12 mouse cellular contexts compared by ENCODE assay signal in the genomic region with DNA sequence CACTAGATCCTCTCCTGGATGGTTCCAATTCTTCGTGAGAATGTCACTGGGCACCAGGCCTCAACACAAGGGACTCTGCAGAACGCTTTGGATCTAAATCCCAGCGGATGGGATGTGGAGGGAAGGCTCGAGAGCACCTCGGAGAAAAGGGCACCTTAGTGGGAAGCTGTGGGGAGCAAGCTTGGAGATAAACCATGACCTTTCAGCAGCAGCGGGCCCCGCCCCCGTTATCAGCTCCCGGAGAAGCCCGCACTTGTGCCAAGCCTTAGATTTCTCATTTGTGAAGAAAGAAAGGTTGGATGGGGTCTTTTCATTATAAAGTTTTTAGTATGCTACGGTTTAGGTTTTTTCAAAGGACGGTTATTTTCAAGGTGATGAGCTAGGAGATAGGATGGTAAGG. TPM values are rescaled to one million over a fixed set of nuclear protein-coding genes. Genes with fewer than 3 reads are reported as not detected.
DNase-seq lines count a peak whose midpoint lies in the region; ATAC-seq and TF ChIP-seq lines count a peak whose summit lies in the region.
"Had no signal": no experiment of that assay in that cellular context is flagged by ENCODE, and none has a peak within 500 bp of the region (broad histone marks: within the 10 kb centered on the region; RNA-seq: fewer than 3 reads in every experiment).

No protein-coding gene starts in this region.

- ATAC-seq in heart, embryonic 15.5 days (replicated peaks; ENCODE audit: insufficient number of reproducible peaks, insufficient read depth, low FRiP score, low read depth): no peak
- ATAC-seq: Patski had no signal

- no peak overlapping the region for H3K9ac ChIP-seq in heart, embryonic 15.5 days
- H3K9ac ChIP-seq: embryonic facial prominence, embryonic 12.5 days had no signal

- no peak overlapping the region for H3K4me3 ChIP-seq in heart, embryonic 15.5 days
- H3K4me3 ChIP-seq in embryonic facial prominence, embryonic 10.5 days: no peak overlapping the region
- H3K4me3 ChIP-seq in limb, embryonic 10.5 days: no peak overlapping the region
- no peak overlapping the region for H3K4me3 ChIP-seq in thymus, adult 2 months (ENCODE audit: control insufficient read depth, insufficient read depth, low read length)
- H3K4me3 ChIP-seq: embryonic facial prominence, embryonic 12.5 days had no signal

- peak; percentile 18 to 40 for DNase-seq in adrenal gland, postnatal 36 days
- no peak for DNase-seq in adrenal gland, postnatal 10 days
- no peak for DNase-seq in heart, postnatal 36 days
- no peak for DNase-seq in embryonic facial prominence, embryonic 10.5 days (ENCODE audit: low spot score)
- DNase-seq in limb, embryonic 10.5 days (ENCODE audit: low spot score): peak; percentile 19
- no peak for DNase-seq in kidney, adult 11 months
- DNase-seq in thymus, adult 2 months: no peak
- DNase-seq: cerebellum, adult 18-20 months; lung, adult 2 months had no signal

- no peak for TF ChIP-seq CTCF in thymus, adult 2 months (IDR thresholded peaks at IDR 0.05; ENCODE audit: borderline replicate concordance, control insufficient read depth, extremely low read depth, insufficient read depth, low read length, poor library complexity)

- peaks cover 61% of the 10 kb centered on the region for H3K4me1 ChIP-seq in heart, embryonic 15.5 days (replicated peaks)
- H3K4me1 ChIP-seq in embryonic facial prominence, embryonic 10.5 days: peaks cover 88% of the 10 kb centered on the region
- H3K4me1 ChIP-seq in limb, embryonic 10.5 days: peaks cover 82% of the 10 kb centered on the region
- no peaks in the 10 kb centered on the region for H3K4me1 ChIP-seq in thymus, adult 2 months (replicated peaks; ENCODE audit: control insufficient read depth, insufficient read depth, low read length)

- no peak for TF ChIP-seq POLR2A in thymus, adult 2 months (IDR thresholded peaks at IDR 0.05; ENCODE audit: control insufficient read depth, extremely low read depth, insufficient read depth, low read length, poor library complexity)

- WGBS in heart, embryonic 15.5 days: 35% methylated on average over 12 of the region's 12 CpGs
- WGBS in embryonic facial prominence, embryonic 10.5 days: 53% methylated on average over 12 of the region's 12 CpGs
- 64% methylated on average over 12 of the region's 12 CpGs for WGBS in limb, embryonic 10.5 days
- 91% methylated on average over 12 of the region's 12 CpGs for WGBS in thymus, adult 2 months

- H3K9me3 ChIP-seq in heart, embryonic 15.5 days (replicated peaks): no peaks in the 10 kb centered on the region
- no peaks in the 10 kb centered on the region for H3K9me3 ChIP-seq in embryonic facial prominence, embryonic 10.5 days
- no peaks in the 10 kb centered on the region for H3K9me3 ChIP-seq in limb, embryonic 10.5 days (replicated peaks)
- H3K9me3 ChIP-seq: embryonic facial prominence, embryonic 12.5 days had no signal

- intact Hi-C loops in heart, postnatal 36 days (cut with DNase I): no loop called here

- H3K4me2 ChIP-seq in heart, embryonic 15.5 days: 0 out of 2 replicates have a peak overlapping the region, but pooled peaks have one; percentile 8
- H3K4me2 ChIP-seq: embryonic facial prominence, embryonic 12.5 days had no signal

- no peaks in the 10 kb centered on the region for H3K27me3 ChIP-seq in heart, embryonic 15.5 days
- H3K27me3 ChIP-seq in embryonic facial prominence, embryonic 10.5 days (replicated peaks; ENCODE audit: low read depth, poor library complexity, severe bottlenecking): no peaks in the 10 kb centered on the region
- peaks cover 54% of the 10 kb centered on the region; the same call in 1 of the 2 replicates for H3K27me3 ChIP-seq in limb, embryonic 10.5 days (ENCODE audit: low read depth, poor library complexity, severe bottlenecking)
- no peaks in the 10 kb centered on the region; the same call in 1 of the 2 replicates for H3K27me3 ChIP-seq in thymus, adult 2 months (ENCODE audit: control insufficient read depth, insufficient read depth, low read length)
- H3K27me3 ChIP-seq: embryonic facial prominence, embryonic 12.5 days; Patski had no signal

- no peaks in the 10 kb centered on the region for H3K36me3 ChIP-seq in heart, embryonic 15.5 days
- peaks cover 10% of the 10 kb centered on the region; the same call in 1 of the 2 replicates for H3K36me3 ChIP-seq in embryonic facial prominence, embryonic 10.5 days (replicated peaks)
- peaks cover 10% of the 10 kb centered on the region; the same call in 1 of the 2 replicates for H3K36me3 ChIP-seq in limb, embryonic 10.5 days
- H3K36me3 ChIP-seq in thymus, adult 2 months (ENCODE audit: control insufficient read depth, insufficient read depth, low read length): no peaks in the 10 kb centered on the region
- H3K36me3 ChIP-seq: embryonic facial prominence, embryonic 12.5 days had no signal

- no peak overlapping the region for H3K27ac ChIP-seq in heart, embryonic 15.5 days
- H3K27ac ChIP-seq in embryonic facial prominence, embryonic 10.5 days (replicated peaks): peak overlapping the region; percentile 80; the same call in 1 of the 2 replicates
- H3K27ac ChIP-seq in limb, embryonic 10.5 days: no peak overlapping the region
- no peak overlapping the region for H3K27ac ChIP-seq in thymus, adult 2 months (ENCODE audit: control insufficient read depth, insufficient read depth, low read length)

RNA-seq across cellular contexts. Expression of a gene that starts 6.2 kb away (rescaled TPM):
- 10 to 100 TPM; 16.7 to 17.0 TPM for total RNA-seq in adrenal gland, postnatal 36 days (2021)
- 10 to 100 TPM; 20.3 to 21.3 TPM for total RNA-seq in adrenal gland, postnatal 10 days (2021)
- 23.8 and 26.8 TPM in 2 replicates for polyA plus RNA-seq in heart, embryonic 15.5 days (2015; fragmentation: Nextera tagmentation; extraction: Ambion mirVana)
- 10 to 100 TPM; 17.1 to 23.6 TPM for total RNA-seq in heart, postnatal 36 days (2021)
- polyA plus RNA-seq in embryonic facial prominence, embryonic 10.5 days (2016; fragmentation: Nextera tagmentation; extraction: Ambion mirVana): 53.9 and 60.7 TPM in 2 replicates
- 40.8 and 44.8 TPM in 2 replicates for polyA plus RNA-seq in limb, embryonic 10.5 days (2016; fragmentation: Nextera tagmentation; extraction: Ambion mirVana)
- 1.2 and 1.7 TPM in 2 replicates for polyA plus RNA-seq in thymus, adult 2 months (2012; rRNA removed)

RNA-seq across cellular contexts. Expression of a gene that starts 39.0 kb away (rescaled TPM):
- 10 to 100 TPM in 1 of 2 experiments, 1 to 10 TPM in 1; 9.3 to 14.4 TPM for total RNA-seq in adrenal gland, postnatal 36 days (2021)
- 10 to 100 TPM; 30.6 to 32.3 TPM for total RNA-seq in adrenal gland, postnatal 10 days (2021)
- 24.2 and 32.1 TPM in 2 replicates for polyA plus RNA-seq in heart, embryonic 15.5 days (2015; fragmentation: Nextera tagmentation; extraction: Ambion mirVana)
- 10 to 100 TPM; 11.6 to 12.8 TPM for total RNA-seq in heart, postnatal 36 days (2021)
- 110 and 112 TPM in 2 replicates for polyA plus RNA-seq in embryonic facial prominence, embryonic 10.5 days (2016; fragmentation: Nextera tagmentation; extraction: Ambion mirVana)
- 96.5 and 109 TPM in 2 replicates for polyA plus RNA-seq in limb, embryonic 10.5 days (2016; fragmentation: Nextera tagmentation; extraction: Ambion mirVana)
- polyA plus RNA-seq in thymus, adult 2 months (2012; rRNA removed): 1.2 and 1.3 TPM in 2 replicates

Comparison
In these comparisons a context has a peak if more than half of its experiments do, and no peak if none do; other contexts are left out.
1. DNase-seq: peak in adrenal gland, postnatal 36 days (2 of 2) and limb, embryonic 10.5 days (single experiment); none in adrenal gland, postnatal 10 days (single experiment), heart, postnatal 36 days (0 of 2), embryonic facial prominence, embryonic 10.5 days (single experiment), kidney, adult 11 months (single experiment) and thymus, adult 2 months (single experiment).
2. RNA of a gene that starts 39.0 kb away (polyA plus RNA-seq): 110 to 112 TPM in embryonic facial prominence, embryonic 10.5 days, 96.5 to 109 TPM in limb, embryonic 10.5 days and 24.2 to 32.1 TPM in heart, embryonic 15.5 days; 1.2 to 1.3 TPM in thymus, adult 2 months; every median in the first group is over 10 times any median in the second.